Mouse (Mus musculus) stomach, postnatal 0 days (tissue): ENCODE results near the gene Uox. TPM values are rescaled to one million over a fixed set of nuclear protein-coding genes. Genes with fewer than 3 reads are reported as not detected.

ENCODE experiments used
- ATAC-seq: fragments of 200-750 bp; cut with Nextera tagmentation; 2 replicates; pipeline ENCODE4 v1.8.0; 2017; ENCODE audit not compliant: low FRiP score, low TSS enrichment
- DNase-seq: peaks from one replicate; pipeline ENCODE4 v3.0.0-alpha.2; 2016; ENCODE audit warnings: low spot score
- H3K27ac ChIP-seq: fragments of 300-500 bp; sonication (generic); replicated peaks from 2 replicates; pipeline ENCODE4 v1.5.1; 2014; ENCODE audit warnings: mild to moderate bottlenecking, control low read depth
- H3K27me3 ChIP-seq: fragments of 300-500 bp; sonication (generic); 2 replicates; pipeline ENCODE4 v1.6.1; 2014; ENCODE audit warnings: low read length; ENCODE audit not compliant: control insufficient read depth, insufficient read depth
- H3K36me3 ChIP-seq: fragments of 300-500 bp; sonication (generic); 2 replicates; pipeline ENCODE4 v1.6.1; 2014; ENCODE audit warnings: low read length, mixed read lengths; ENCODE audit not compliant: control insufficient read depth, insufficient read depth
- H3K4me1 ChIP-seq: fragments of 300-500 bp; sonication (generic); replicated peaks from 2 replicates; pipeline ENCODE4 v1.6.1; 2014; ENCODE audit warnings: antibody characterized with exemption; ENCODE audit not compliant: control insufficient read depth, insufficient read depth
- H3K4me2 ChIP-seq: fragments of 300-500 bp; sonication (generic); replicated peaks from 2 replicates; pipeline ENCODE4 v1.6.1; 2014; ENCODE audit warnings: low read depth, mild to moderate bottlenecking, control low read depth, moderate library complexity
- H3K4me3 ChIP-seq: fragments of 300-500 bp; sonication (generic); 2 replicates; pipeline ENCODE4 v1.5.1; 2014; ENCODE audit warnings: low read depth, low read length, control low read depth
- H3K9ac ChIP-seq: fragments of 300-500 bp; sonication (generic); 2 replicates; pipeline ENCODE4 v1.6.1; 2014; ENCODE audit warnings: mild to moderate bottlenecking, low read length, control low read depth, mixed read lengths
- H3K9me3 ChIP-seq: fragments of 300-500 bp; sonication (generic); 2 replicates; pipeline ENCODE4 v1.6.1; 2016; ENCODE audit warnings: low read length; ENCODE audit not compliant: control insufficient read depth
- CTCF ChIP-seq: IDR thresholded peaks from 2 replicates; pipeline ENCODE4 v1.5.1; 2016; ENCODE audit warnings: antibody characterized with exemption, low read depth, mild to moderate bottlenecking, moderate library complexity
- EP300 ChIP-seq: optimal IDR thresholded peaks from 2 replicates; pipeline ENCODE3; 2016; ENCODE audit warnings: antibody characterized with exemption
- WGBS: fragments of 180-500 bp; shearing (Covaris S2); extraction: QIAGEN DNeasy Blood & Tissue Kit; methylation state at CpG from one replicate; pipeline ENCODE4 v1.1.7; 2014; 5-methylcytosine and 5-hydroxymethylcytosine counted together
- polyA plus RNA-seq: library from polyadenylated mRNA; unstranded; fragments of >200 nt; fragmentation: Nextera tagmentation; extraction: Ambion mirVana; gene quantifications from 2 replicates; pipeline ENCODE4 v1.2.1, GENCODE M21; 2015

Gene Uox
- polyA plus RNA-seq, 1 experiment from 2014 or later = 0.29 TPM

GRCm38 (mm10) chr3:146564268-146565064, 5.8 kb upstream of the Uox start:
- Histone ChIP-seq H3K4me1 (no peaks in the 10 kb centered on the region), H3K4me3 (no peak overlapping the region), H3K27me3 (no peaks in the 10 kb centered on the region), H3K9ac (no peak overlapping the region), H3K4me2 (no peak overlapping the region), H3K36me3 (no peaks in the 10 kb centered on the region), H3K9me3 (no peaks in the 10 kb centered on the region), H3K27ac (no peak overlapping the region)
- TF ChIP-seq CTCF (peak; percentile 87), EP300 (no peak)
- peak; percentile 82 for DNase-seq
- ATAC-seq = no peak
- WGBS = 39% methylated on average over 14 of the region's 14 CpGs

- WGBS = 90% methylated on average over 1 of the region's 1 CpGs
- Histone ChIP-seq H3K4me3 (no peak overlapping the region), H3K4me2 (no peak overlapping the region), H3K9me3 (no peaks in the 10 kb centered on the region), H3K4me1 (no peaks in the 10 kb centered on the region), H3K27me3 (no peaks in the 10 kb centered on the region), H3K27ac (no peak overlapping the region), H3K36me3 (no peaks in the 10 kb centered on the region), H3K9ac (no peak overlapping the region)
- ATAC-seq = no peak
- DNase-seq = no peak
- TF ChIP-seq EP300 (no peak), CTCF (no peak)
Observed at GRCm38 (mm10) chr3:146565065-146565411, 5.2 kb upstream of the Uox start.

GRCm38 (mm10) chr3:146567366-146567765, 2.9 kb upstream of the Uox start:
- DNase-seq (no peak), ATAC-seq (no peak; the same call in 1 of the 2 replicates)
- no peak for TF ChIP-seq CTCF
- no peak for TF ChIP-seq EP300
- H3K36me3 ChIP-seq = no peaks in the 10 kb centered on the region
- no peaks in the 10 kb centered on the region for H3K4me1 ChIP-seq
- H3K9me3 ChIP-seq = no peaks in the 10 kb centered on the region
- no peak overlapping the region for H3K9ac ChIP-seq
- peak overlapping the region; percentile 35; the same call in 1 of the 2 replicates for H3K27ac ChIP-seq
- 28% methylated on average over 7 of the region's 7 CpGs for WGBS
- no peak overlapping the region for H3K4me3 ChIP-seq
- no peaks in the 10 kb centered on the region for H3K27me3 ChIP-seq
- no peak overlapping the region for H3K4me2 ChIP-seq

GRCm38 (mm10) chr3:146567884-146568530, 2.2 kb upstream of the Uox start:
- H3K4me1 ChIP-seq = no peaks in the 10 kb centered on the region
- H3K9me3 ChIP-seq = no peaks in the 10 kb centered on the region
- no peak overlapping the region for H3K4me3 ChIP-seq
- TF ChIP-seq CTCF (no peak), EP300 (no peak)
- 39% methylated on average over 9 of the region's 9 CpGs for WGBS
- no peak overlapping the region for H3K9ac ChIP-seq
- peak overlapping the region; percentile 40; the same call in 1 of the 2 replicates for H3K27ac ChIP-seq
- H3K4me2 ChIP-seq = no peak overlapping the region
- H3K27me3 ChIP-seq = no peaks in the 10 kb centered on the region
- no peaks in the 10 kb centered on the region for H3K36me3 ChIP-seq
- DNase-seq (peak; percentile 65), ATAC-seq (peak; percentile 98)

GRCm38 (mm10) chr3:146569594-146569993, 632 bp upstream of the Uox start:
- DNase-seq (no peak), ATAC-seq (no peak)
- no peak overlapping the region for H3K9ac ChIP-seq
- H3K4me3 ChIP-seq = no peak overlapping the region
- WGBS = 85% methylated on average over 3 of the region's 3 CpGs
- TF ChIP-seq EP300 (no peak), CTCF (no peak)
- no peaks in the 10 kb centered on the region for H3K27me3 ChIP-seq
- no peaks in the 10 kb centered on the region for H3K9me3 ChIP-seq
- no peak overlapping the region for H3K27ac ChIP-seq
- no peaks in the 10 kb centered on the region for H3K36me3 ChIP-seq
- H3K4me2 ChIP-seq = no peak overlapping the region
- H3K4me1 ChIP-seq = no peaks in the 10 kb centered on the region

- no peak overlapping the region for H3K4me3 ChIP-seq
- H3K4me1 ChIP-seq = no peaks in the 10 kb centered on the region
- 80% methylated on average over 6 of the region's 6 CpGs for WGBS
- no peak overlapping the region for H3K27ac ChIP-seq
- no peaks in the 10 kb centered on the region for H3K27me3 ChIP-seq
- no peak for ATAC-seq
- no peaks in the 10 kb centered on the region for H3K9me3 ChIP-seq
- H3K9ac ChIP-seq = no peak overlapping the region
- no peak for DNase-seq
- no peaks in the 10 kb centered on the region for H3K36me3 ChIP-seq
- no peak for TF ChIP-seq EP300
- TF ChIP-seq CTCF = no peak
- no peak overlapping the region for H3K4me2 ChIP-seq
Observed at GRCm38 (mm10) chr3:146570939-146571338, 713 bp downstream of the Uox start.
